Mouse (Mus musculus) E14TG2a.4 (cell line): ENCODE measurements around the gene Hes7.

ENCODE experiments used
- H3K27me3 ChIP-seq: 2 replicates; pipeline ENCODE4 v1.6.1; 2014; ENCODE audit warnings: low read length, control low read depth; ENCODE audit not compliant: insufficient read depth
- H3K36me3 ChIP-seq: 2 replicates; pipeline ENCODE4 v1.6.1; 2014; ENCODE audit warnings: low read length, control low read depth; ENCODE audit not compliant: insufficient read depth
- H3K4me1 ChIP-seq: replicated peaks from 2 replicates; pipeline ENCODE4 v1.6.1; 2014; ENCODE audit warnings: low read depth, low read length, control low read depth
- H3K4me3 ChIP-seq: replicated peaks from 2 replicates; pipeline ENCODE4 v1.5.1; 2014; ENCODE audit warnings: mild to moderate bottlenecking, low read length
- H3K9me3 ChIP-seq: 2 replicates; pipeline ENCODE4 v1.6.1; 2014; ENCODE audit warnings: low read length, control low read depth
- CTCF ChIP-seq: conservative IDR thresholded peaks from 2 replicates; pipeline ENCODE4 v1.5.1; 2014; ENCODE audit warnings: low read length
- NANOG ChIP-seq: IDR thresholded peaks from 2 replicates; pipeline ENCODE4 v1.6.1; 2014; ENCODE audit warnings: borderline replicate concordance, low read length, mixed read lengths
- POU5F1 ChIP-seq: IDR thresholded peaks from 2 replicates; pipeline ENCODE4 v1.6.1; 2014; ENCODE audit warnings: low read length, borderline replicate concordance

Gene Hes7

DNA sequence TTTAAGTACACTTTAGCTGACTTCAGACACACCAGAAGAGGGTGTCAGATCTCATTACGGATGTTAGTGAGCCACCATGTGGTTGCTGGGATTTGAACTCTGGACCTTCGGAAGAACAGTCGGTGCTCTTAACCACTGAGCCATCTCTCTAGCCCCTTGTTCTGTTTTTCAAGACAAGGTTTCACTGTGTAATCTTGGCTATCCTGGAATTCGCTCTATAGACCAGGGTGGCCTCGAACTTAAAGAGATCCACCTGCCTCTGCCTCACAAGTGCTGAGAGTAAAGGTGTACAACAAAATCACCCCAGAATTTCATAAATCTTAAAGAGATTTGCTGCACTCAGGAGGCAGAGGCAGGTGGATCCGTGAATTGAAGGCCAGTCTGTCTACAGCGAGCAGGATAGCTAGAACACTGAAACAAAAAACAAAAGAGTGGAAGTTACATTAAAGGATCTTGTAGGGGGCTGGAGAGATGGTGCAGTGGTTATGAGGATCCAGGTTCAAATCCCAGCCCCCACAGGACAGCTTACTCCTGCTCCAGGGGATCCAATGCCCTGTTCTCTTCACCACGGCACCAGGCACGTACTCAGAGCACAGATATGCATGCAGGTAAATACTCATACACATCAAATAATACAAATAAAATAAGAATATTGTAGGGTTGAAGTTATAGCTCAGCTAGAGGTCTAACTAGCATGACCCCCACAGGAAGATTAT lies 44.3 kb upstream of the Hes7 start:
- H3K27me3 ChIP-seq = no peaks in the 10 kb centered on the region
- H3K36me3 ChIP-seq = no peaks in the 10 kb centered on the region
- H3K9me3 ChIP-seq = no peaks in the 10 kb centered on the region
- TF ChIP-seq POU5F1 (no peak), NANOG (no peak), CTCF (no peak)
- H3K4me1 ChIP-seq = peaks cover 70% of the 10 kb centered on the region
- H3K4me3 ChIP-seq = peak overlapping the region; percentile 3; the same call in 1 of the 2 replicates

GRCm38 (mm10) chr11:69076572-69076971 lies 43.6 kb upstream of the Hes7 start:
- Histone ChIP-seq H3K27me3 (no peaks in the 10 kb centered on the region), H3K9me3 (no peaks in the 10 kb centered on the region), H3K36me3 (no peaks in the 10 kb centered on the region), H3K4me1 (peaks cover 67% of the 10 kb centered on the region), H3K4me3 (no peak overlapping the region; the same call in 1 of the 2 replicates)
- TF ChIP-seq NANOG (no peak), CTCF (no peak), POU5F1 (no peak)

DNA sequence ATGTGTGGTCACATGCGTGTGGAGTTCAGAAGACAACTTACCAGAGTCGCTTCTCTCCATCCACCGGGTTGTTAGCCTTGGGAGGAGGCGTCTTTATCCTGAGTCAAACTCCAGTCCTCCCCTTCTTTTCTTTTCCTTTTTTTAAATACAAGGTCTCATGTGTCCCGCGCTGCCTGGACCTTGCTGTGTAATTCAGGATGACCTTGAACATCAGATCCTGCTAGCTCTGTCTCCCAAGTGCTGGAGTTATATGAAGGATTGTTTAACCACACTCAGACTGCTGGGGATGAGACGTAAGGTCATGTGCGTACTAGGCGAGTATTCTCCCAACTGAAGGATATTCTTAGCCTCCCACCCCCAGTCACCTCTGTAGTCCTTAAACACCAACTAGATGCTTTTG lies 42.9 kb upstream of the Hes7 start:
- TF ChIP-seq POU5F1 (no peak), NANOG (no peak), CTCF (no peak)
- Histone ChIP-seq H3K9me3 (no peaks in the 10 kb centered on the region), H3K36me3 (no peaks in the 10 kb centered on the region)

GRCm38 (mm10) chr11:69078041-69078440 lies 42.2 kb upstream of the Hes7 start:
- peaks cover 53% of the 10 kb centered on the region for H3K4me1 ChIP-seq
- no peak overlapping the region for H3K4me3 ChIP-seq
- no peaks in the 10 kb centered on the region for H3K36me3 ChIP-seq
- TF ChIP-seq NANOG (no peak), CTCF (no peak), POU5F1 (no peak)
- no peaks in the 10 kb centered on the region for H3K9me3 ChIP-seq
- no peaks in the 10 kb centered on the region for H3K27me3 ChIP-seq

More for the DNA sequence above, 42.9 kb upstream of the Hes7 start:
- H3K4me1 ChIP-seq = peaks cover 60% of the 10 kb centered on the region
- H3K27me3 ChIP-seq = no peaks in the 10 kb centered on the region
- H3K4me3 ChIP-seq = no peak overlapping the region

- Histone ChIP-seq H3K27me3 (no peaks in the 10 kb centered on the region), H3K4me3 (no peak overlapping the region), H3K4me1 (peaks cover 48% of the 10 kb centered on the region), H3K36me3 (no peaks in the 10 kb centered on the region), H3K9me3 (no peaks in the 10 kb centered on the region)
- TF ChIP-seq CTCF (no peak), NANOG (no peak)
Observed at GRCm38 (mm10) chr11:69078805-69079438, 41.3 kb upstream of the Hes7 start.

- Histone ChIP-seq H3K4me1 (peaks cover 36% of the 10 kb centered on the region), H3K4me3 (no peak overlapping the region), H3K36me3 (no peaks in the 10 kb centered on the region), H3K9me3 (no peaks in the 10 kb centered on the region), H3K27me3 (no peaks in the 10 kb centered on the region)
- TF ChIP-seq POU5F1 (no peak), CTCF (no peak), NANOG (no peak)
Observed at GRCm38 (mm10) chr11:69080102-69080854, 39.9 kb upstream of the Hes7 start.

- H3K4me3 ChIP-seq = no peak overlapping the region
- peaks cover 38% of the 10 kb centered on the region for H3K4me1 ChIP-seq
- no peaks in the 10 kb centered on the region for H3K9me3 ChIP-seq
- no peaks in the 10 kb centered on the region for H3K27me3 ChIP-seq
- H3K36me3 ChIP-seq = no peaks in the 10 kb centered on the region
- TF ChIP-seq POU5F1 (no peak), NANOG (no peak)
Observed at GRCm38 (mm10) chr11:69080855-69081222, 39.4 kb upstream of the Hes7 start.

GRCm38 (mm10) chr11:69081613-69082012 lies 38.6 kb upstream of the Hes7 start:
- Histone ChIP-seq H3K9me3 (no peaks in the 10 kb centered on the region), H3K36me3 (no peaks in the 10 kb centered on the region), H3K4me3 (no peak overlapping the region), H3K27me3 (no peaks in the 10 kb centered on the region), H3K4me1 (peaks cover 38% of the 10 kb centered on the region)
- no peak for TF ChIP-seq CTCF
- no peak for TF ChIP-seq NANOG
- no peak for TF ChIP-seq POU5F1
